Mouse (Mus musculus): ENCODE measurements at regions not wholly inside any gene's neighbourhood (a gene's known extent, or its start where the extent isn't known, plus 50 kb on each side); places are given as distances from the start of the nearest gene placed in this dataset.

GRCm38 (mm10) chr6:66272216-66272615 lies 263.0 kb upstream of the Mad2l1 start:
- TF ChIP-seq TAL1 (IDR thresholded peaks at IDR 0.05; ENCODE audit: low read length): no peak
- TF ChIP-seq GATA1 (IDR thresholded peaks at IDR 0.05; ENCODE audit: low read length): no peak

Measured in erythroblast, embryonic 14.5 days (primary cell).